Mouse (Mus musculus) forebrain, embryonic 15.5 days (tissue): ENCODE measurements around the gene Tnfaip2. TPM values are rescaled to one million over a fixed set of nuclear protein-coding genes. Genes with fewer than 3 reads are reported as not detected.

Experiments used
- ATAC-seq: fragments of 200-750 bp; cut with Nextera tagmentation; replicated peaks from 2 replicates; pipeline ENCODE4 v1.8.0; 2017; ENCODE audit warnings: mild to moderate bottlenecking, moderate TSS enrichment, moderate library complexity
- H3K27ac ChIP-seq: fragments of 300-500 bp; sonication (generic); replicated peaks from 2 replicates; pipeline ENCODE4 v1.5.1; 2015; ENCODE audit warnings: mild to moderate bottlenecking, inconsistent platforms
- H3K27me3 ChIP-seq: fragments of 300-500 bp; sonication (generic); 2 replicates; pipeline ENCODE4 v1.6.1; 2015; ENCODE audit warnings: inconsistent platforms
- H3K36me3 ChIP-seq: fragments of 300-500 bp; sonication (generic); 2 replicates; pipeline ENCODE4 v1.6.1; 2015; ENCODE audit warnings: mild to moderate bottlenecking, inconsistent platforms
- H3K4me1 ChIP-seq: fragments of 300-500 bp; sonication (generic); 2 replicates; pipeline ENCODE4 v1.6.1; 2015; ENCODE audit warnings: inconsistent platforms
- H3K4me2 ChIP-seq: fragments of 300-500 bp; sonication (generic); replicated peaks from 2 replicates; pipeline ENCODE4 v1.6.1; 2015; ENCODE audit warnings: mild to moderate bottlenecking, inconsistent platforms
- H3K4me3 ChIP-seq: fragments of 300-500 bp; sonication (generic); 2 replicates; pipeline ENCODE4 v1.5.1; 2015; ENCODE audit warnings: mild to moderate bottlenecking, inconsistent platforms
- H3K9ac ChIP-seq: fragments of 300-500 bp; sonication (generic); replicated peaks from 2 replicates; pipeline ENCODE4 v1.6.1; 2015; ENCODE audit warnings: mild to moderate bottlenecking, inconsistent platforms
- H3K9me3 ChIP-seq: fragments of 300-500 bp; sonication (generic); 2 replicates; pipeline ENCODE4 v1.6.1; 2016; ENCODE audit warnings: inconsistent platforms
- WGBS: fragments of 180-500 bp; shearing (Covaris S2); methylation state at CpG from one replicate; pipeline ENCODE4 v1.1.7; 2015; ENCODE audit warnings: mixed read lengths; 5-methylcytosine and 5-hydroxymethylcytosine counted together
- polyA plus RNA-seq: library from polyadenylated mRNA; unstranded; fragments of >200 nt; fragmentation: Nextera tagmentation; extraction: Ambion mirVana; gene quantifications from 2 replicates; pipeline ENCODE4 v1.2.1, GENCODE M21; 2015

The Tnfaip2 gene
- polyA plus RNA-seq, 1 experiment from 2014 or later, result 0.51 TPM

GRCm38 (mm10) chr12:111448931-111449705 is 6.8 kb downstream of the Tnfaip2 start:
- 20% methylated on average over 14 of the region's 14 CpGs for WGBS
- Histone ChIP-seq H3K9me3 (no peaks in the 10 kb centered on the region), H3K27ac (no peak overlapping the region), H3K4me3 (no peak overlapping the region), H3K4me1 (peaks cover 11% of the 10 kb centered on the region), H3K9ac (no peak overlapping the region), H3K4me2 (no peak overlapping the region), H3K36me3 (no peaks in the 10 kb centered on the region), H3K27me3 (peaks cover 69% of the 10 kb centered on the region)
- ATAC-seq, result no peak

GRCm38 (mm10) chr12:111450359-111450758 is 8.1 kb downstream of the Tnfaip2 start:
- Histone ChIP-seq H3K27ac (no peak overlapping the region), H3K4me1 (peaks cover 9% of the 10 kb centered on the region), H3K4me2 (no peak overlapping the region), H3K36me3 (no peaks in the 10 kb centered on the region), H3K9me3 (no peaks in the 10 kb centered on the region), H3K9ac (no peak overlapping the region), H3K27me3 (peaks cover 57% of the 10 kb centered on the region), H3K4me3 (no peak overlapping the region)
- 55% methylated on average over 6 of the region's 6 CpGs for WGBS
- no peak for ATAC-seq

GRCm38 (mm10) chr12:111451561-111451960 is 9.3 kb downstream of the Tnfaip2 start:
- WGBS, result 85% methylated on average over 7 of the region's 7 CpGs
- H3K4me3 ChIP-seq, result no peak overlapping the region
- no peak overlapping the region for H3K4me2 ChIP-seq
- no peaks in the 10 kb centered on the region for H3K9me3 ChIP-seq
- H3K27ac ChIP-seq, result no peak overlapping the region
- peaks cover 52% of the 10 kb centered on the region for H3K27me3 ChIP-seq
- ATAC-seq, result no peak
- no peak overlapping the region for H3K9ac ChIP-seq
- no peaks in the 10 kb centered on the region for H3K4me1 ChIP-seq
- no peaks in the 10 kb centered on the region for H3K36me3 ChIP-seq

GRCm38 (mm10) chr12:111454021-111454420 is 11.8 kb downstream of the Tnfaip2 start:
- H3K27ac ChIP-seq, result no peak overlapping the region
- no peak overlapping the region for H3K4me2 ChIP-seq
- no peak overlapping the region for H3K4me3 ChIP-seq
- no peak overlapping the region for H3K9ac ChIP-seq
- no peaks in the 10 kb centered on the region for H3K9me3 ChIP-seq
- H3K36me3 ChIP-seq, result no peaks in the 10 kb centered on the region
- WGBS, result 31% methylated on average over 4 of the region's 4 CpGs
- ATAC-seq, result no peak
- H3K4me1 ChIP-seq, result no peaks in the 10 kb centered on the region
- peaks cover 27% of the 10 kb centered on the region for H3K27me3 ChIP-seq

- Histone ChIP-seq H3K9me3 (no peaks in the 10 kb centered on the region), H3K9ac (no peak overlapping the region), H3K27me3 (peaks cover 20% of the 10 kb centered on the region), H3K4me2 (no peak overlapping the region), H3K4me1 (no peaks in the 10 kb centered on the region), H3K27ac (no peak overlapping the region), H3K4me3 (no peak overlapping the region), H3K36me3 (no peaks in the 10 kb centered on the region)
- WGBS, result 66% methylated on average over 10 of the region's 10 CpGs
- no peak for ATAC-seq
These were observed 12.4 kb downstream of the Tnfaip2 start for GRCm38 (mm10) chr12:111454543-111455280.

GRCm38 (mm10) chr12:111455311-111455846 is 13.1 kb downstream of the Tnfaip2 start:
- Histone ChIP-seq H3K36me3 (no peaks in the 10 kb centered on the region), H3K4me3 (no peak overlapping the region), H3K9ac (no peak overlapping the region), H3K4me1 (no peaks in the 10 kb centered on the region), H3K27ac (no peak overlapping the region), H3K9me3 (no peaks in the 10 kb centered on the region), H3K27me3 (peaks cover 14% of the 10 kb centered on the region), H3K4me2 (no peak overlapping the region)
- 68% methylated on average over 12 of the region's 12 CpGs for WGBS
- ATAC-seq, result no peak

GRCm38 (mm10) chr12:111455860-111456259 is 13.6 kb downstream of the Tnfaip2 start:
- ATAC-seq, result no peak
- WGBS, result 56% methylated on average over 8 of the region's 8 CpGs
- no peak overlapping the region for H3K4me3 ChIP-seq
- no peaks in the 10 kb centered on the region for H3K9me3 ChIP-seq
- H3K27me3 ChIP-seq, result peaks cover 12% of the 10 kb centered on the region; the same call in 1 of the 2 replicates
- H3K27ac ChIP-seq, result no peak overlapping the region
- no peaks in the 10 kb centered on the region for H3K36me3 ChIP-seq
- H3K4me1 ChIP-seq, result no peaks in the 10 kb centered on the region
- no peak overlapping the region for H3K9ac ChIP-seq
- H3K4me2 ChIP-seq, result no peak overlapping the region

GRCm38 (mm10) chr12:111457742-111458141 is 15.5 kb downstream of the Tnfaip2 start:
- H3K9ac ChIP-seq, result no peak overlapping the region
- H3K27ac ChIP-seq, result no peak overlapping the region
- H3K4me1 ChIP-seq, result no peaks in the 10 kb centered on the region
- H3K27me3 ChIP-seq, result 0 out of 2 replicates have a peak, but pooled peaks cover 7% of the 10 kb centered on the region
- H3K36me3 ChIP-seq, result no peaks in the 10 kb centered on the region
- H3K4me3 ChIP-seq, result no peak overlapping the region
- 86% methylated on average over 1 of the region's 1 CpGs for WGBS
- no peak for ATAC-seq
- no peaks in the 10 kb centered on the region for H3K9me3 ChIP-seq
- H3K4me2 ChIP-seq, result no peak overlapping the region

- no peak overlapping the region for H3K4me3 ChIP-seq
- 86% methylated on average over 7 of the region's 7 CpGs for WGBS
- no peak for ATAC-seq
These were observed 21.3 kb downstream of the Tnfaip2 start for GRCm38 (mm10) chr12:111463570-111463969.

GRCm38 (mm10) chr12:111466369-111466768 is 24.1 kb downstream of the Tnfaip2 start:
- ATAC-seq, result no peak
- no peaks in the 10 kb centered on the region for H3K4me1 ChIP-seq
- 95% methylated on average over 3 of the region's 3 CpGs for WGBS

More at GRCm38 (mm10) chr12:111463570-111463969, 21.3 kb downstream of the Tnfaip2 start:
- Histone ChIP-seq H3K4me2 (no peak overlapping the region), H3K9me3 (no peaks in the 10 kb centered on the region), H3K4me1 (no peaks in the 10 kb centered on the region), H3K9ac (no peak overlapping the region), H3K27ac (no peak overlapping the region), H3K27me3 (no peaks in the 10 kb centered on the region), H3K36me3 (no peaks in the 10 kb centered on the region)

GRCm38 (mm10) chr12:111468206-111468605 is 25.9 kb downstream of the Tnfaip2 start:
- no peak for ATAC-seq
- no peaks in the 10 kb centered on the region for H3K9me3 ChIP-seq
- no peak overlapping the region for H3K4me2 ChIP-seq
- no peak overlapping the region for H3K9ac ChIP-seq
- no peak overlapping the region for H3K27ac ChIP-seq
- no peaks in the 10 kb centered on the region for H3K27me3 ChIP-seq
- H3K4me1 ChIP-seq, result peaks cover 6% of the 10 kb centered on the region; the same call in 1 of the 2 replicates
- no peaks in the 10 kb centered on the region for H3K36me3 ChIP-seq
- WGBS, result 57% methylated on average over 7 of the region's 7 CpGs
- H3K4me3 ChIP-seq, result no peak overlapping the region

More at GRCm38 (mm10) chr12:111466369-111466768, 24.1 kb downstream of the Tnfaip2 start:
- no peaks in the 10 kb centered on the region for H3K27me3 ChIP-seq
- H3K27ac ChIP-seq, result no peak overlapping the region
- no peaks in the 10 kb centered on the region for H3K36me3 ChIP-seq
- H3K4me2 ChIP-seq, result no peak overlapping the region
- no peak overlapping the region for H3K4me3 ChIP-seq
- no peaks in the 10 kb centered on the region for H3K9me3 ChIP-seq
- H3K9ac ChIP-seq, result no peak overlapping the region

GRCm38 (mm10) chr12:111469507-111469906 is 27.2 kb downstream of the Tnfaip2 start:
- Histone ChIP-seq H3K4me2 (no peak overlapping the region), H3K27ac (no peak overlapping the region), H3K9ac (no peak overlapping the region), H3K9me3 (no peaks in the 10 kb centered on the region), H3K27me3 (no peaks in the 10 kb centered on the region), H3K4me3 (no peak overlapping the region), H3K4me1 (peaks cover 7% of the 10 kb centered on the region; the same call in 1 of the 2 replicates), H3K36me3 (no peaks in the 10 kb centered on the region)
- no peak for ATAC-seq
- 11% methylated on average over 8 of the region's 8 CpGs for WGBS
